Mouse (Mus musculus) thymus, postnatal 10 days (tissue): ENCODE data around the gene Gnb2.

ENCODE experiments used
- DNase-seq, 2 experiments: peaks; one replicate each; pipeline ENCODE4 v3.0.0; 2021; ENCODE audit warnings: low spot score in 2 of 2

Gene Gnb2

DNA sequence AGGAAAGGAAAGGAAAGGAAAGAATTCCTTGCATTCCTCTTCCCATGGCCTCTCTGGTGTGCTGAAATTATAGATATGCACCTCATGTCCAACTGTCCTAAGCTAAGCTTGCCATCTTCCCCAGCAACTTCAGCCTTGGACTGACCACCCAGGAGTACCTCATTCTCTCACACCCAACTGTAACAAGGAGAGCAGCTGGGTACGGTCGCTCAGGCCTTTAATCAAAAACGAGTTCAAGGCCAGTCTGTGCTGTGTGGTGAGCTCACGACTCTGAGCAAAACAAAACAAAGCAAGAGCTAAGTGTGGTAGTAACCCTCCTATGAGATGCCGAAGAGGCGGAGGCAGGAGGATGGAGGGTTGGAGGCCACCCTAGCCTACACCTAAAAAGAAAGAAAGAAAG is 7.7 kb upstream of the Gnb2 start:
- DNase-seq, result no peak

DNA sequence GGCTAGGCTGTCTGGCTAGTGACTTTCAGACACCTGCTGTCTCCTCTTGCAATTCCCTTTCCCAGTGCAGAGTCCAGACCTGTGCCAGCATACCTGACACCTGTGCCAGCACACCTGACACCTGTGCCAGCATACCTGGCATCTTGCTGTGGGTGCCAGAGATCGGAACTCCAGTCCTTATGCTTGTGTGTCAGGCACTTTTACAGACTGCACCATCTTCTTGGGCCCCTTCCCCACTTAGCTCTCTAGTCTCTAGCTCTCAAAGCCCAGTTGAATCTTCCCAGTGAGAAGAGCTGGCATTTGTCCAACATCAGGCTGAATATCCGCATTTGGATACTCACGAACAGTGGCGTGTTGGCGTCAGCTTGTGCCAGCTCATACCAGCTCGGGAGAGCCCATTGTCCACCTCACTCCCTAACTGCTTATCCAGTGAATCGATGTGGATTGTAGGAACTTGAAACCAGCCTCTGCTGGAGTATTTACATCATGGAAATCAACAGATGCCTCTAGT is 6.0 kb upstream of the Gnb2 start:
- no peak for DNase-seq

DNA sequence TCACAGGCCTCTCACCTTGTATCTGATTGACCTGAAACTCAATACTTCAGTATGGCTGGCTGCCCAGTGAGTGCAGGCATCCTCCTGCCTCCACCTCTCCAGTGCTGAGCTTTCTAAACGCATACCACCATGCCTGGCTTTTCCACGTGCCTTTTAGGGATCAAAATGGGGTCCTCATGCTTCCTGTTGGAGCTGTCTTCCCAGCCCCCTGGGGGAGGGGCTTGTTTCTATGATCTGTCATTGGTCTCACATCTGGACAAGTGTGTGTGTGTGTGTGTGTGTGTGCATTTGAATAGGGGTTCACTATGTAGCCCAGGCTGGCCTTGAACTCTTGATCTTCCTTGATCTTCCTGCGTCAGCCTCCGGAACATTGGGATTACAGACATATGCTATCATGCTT is 4.2 kb upstream of the Gnb2 start:
- DNase-seq, result no peak

DNA sequence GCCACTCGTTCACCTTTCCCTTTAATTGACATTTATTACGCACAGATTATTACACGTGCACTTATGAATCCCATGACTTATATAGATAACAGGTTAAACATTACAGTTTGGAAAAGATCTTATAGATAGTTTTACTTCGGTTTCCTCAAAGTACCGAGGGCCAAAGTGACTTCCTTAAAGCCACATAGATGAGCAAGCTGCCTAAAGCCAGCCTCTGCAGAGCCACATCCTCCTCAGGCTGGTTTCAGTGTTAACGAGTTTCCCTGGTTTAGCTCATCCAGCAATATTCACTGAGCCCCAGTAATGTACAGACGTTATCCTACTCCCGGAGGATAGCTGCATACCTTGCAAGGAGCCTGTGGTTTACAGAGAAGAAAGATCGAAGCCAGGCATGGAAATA is 2.0 kb upstream of the Gnb2 start:
- DNase-seq, result no peak

DNA sequence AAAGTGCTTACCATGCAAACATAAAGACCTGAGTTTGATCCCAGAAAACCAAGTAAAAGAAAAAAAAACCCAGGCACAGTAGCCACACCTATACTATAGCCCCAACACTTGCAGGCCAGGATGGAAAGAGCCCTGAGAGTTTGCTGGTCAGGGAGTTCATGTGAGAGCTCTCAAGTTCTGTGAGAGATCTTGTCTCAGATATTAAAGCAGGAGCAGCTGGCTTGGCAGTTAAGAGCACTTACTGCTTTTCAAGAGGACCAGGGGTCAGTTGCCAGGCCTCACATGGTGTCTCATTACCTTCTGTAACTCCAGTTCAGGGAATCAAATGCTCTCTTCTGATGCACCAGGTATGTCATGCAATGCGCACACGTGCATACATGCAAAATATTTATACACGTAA is 1.5 kb upstream of the Gnb2 start:
- no peak for DNase-seq

- DNase-seq, result no peak
Measured at GRCm38 (mm10) chr5:137532808-137533116, 548 bp downstream of the Gnb2 start.

GRCm38 (mm10) chr5:137532131-137532807 is 1.0 kb downstream of the Gnb2 start:
- no peak for DNase-seq

DNA sequence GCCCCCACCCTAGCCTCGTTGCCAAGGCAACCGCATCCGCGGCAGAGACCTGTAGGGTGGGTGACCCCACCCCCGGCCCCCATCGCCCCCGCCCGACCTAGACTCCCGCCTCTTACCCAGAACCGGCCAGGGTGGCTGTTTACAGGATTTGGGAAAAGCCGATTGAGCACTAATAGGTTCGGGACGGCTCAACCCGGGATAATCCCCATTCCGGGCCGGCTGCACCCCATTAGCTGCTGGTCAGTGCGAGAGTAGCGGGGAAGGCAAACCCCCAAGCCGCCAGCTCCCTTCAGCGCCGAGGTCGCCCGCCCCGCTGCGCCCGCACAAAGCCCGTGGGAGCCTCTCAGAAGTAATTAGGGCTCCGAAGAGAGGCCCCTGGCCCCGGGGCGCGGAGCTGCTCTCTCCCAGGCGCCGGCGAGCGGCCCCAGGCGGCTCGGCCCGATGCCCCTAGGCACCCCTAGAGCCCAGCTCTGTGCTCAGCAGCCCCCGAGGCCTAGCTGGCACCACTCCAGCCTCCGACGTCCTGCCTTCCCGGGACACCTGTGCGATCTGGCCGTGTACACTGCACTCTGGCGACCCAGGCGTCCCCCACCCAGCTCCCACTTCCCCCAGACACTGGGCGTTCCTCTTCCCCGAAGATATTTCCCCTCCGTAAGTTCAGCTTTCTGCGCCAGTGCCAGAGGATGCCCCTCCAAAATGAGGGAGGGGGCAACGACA is 1.7 kb downstream of the Gnb2 start:
- peak; percentile 61 to 68 for DNase-seq

DNA sequence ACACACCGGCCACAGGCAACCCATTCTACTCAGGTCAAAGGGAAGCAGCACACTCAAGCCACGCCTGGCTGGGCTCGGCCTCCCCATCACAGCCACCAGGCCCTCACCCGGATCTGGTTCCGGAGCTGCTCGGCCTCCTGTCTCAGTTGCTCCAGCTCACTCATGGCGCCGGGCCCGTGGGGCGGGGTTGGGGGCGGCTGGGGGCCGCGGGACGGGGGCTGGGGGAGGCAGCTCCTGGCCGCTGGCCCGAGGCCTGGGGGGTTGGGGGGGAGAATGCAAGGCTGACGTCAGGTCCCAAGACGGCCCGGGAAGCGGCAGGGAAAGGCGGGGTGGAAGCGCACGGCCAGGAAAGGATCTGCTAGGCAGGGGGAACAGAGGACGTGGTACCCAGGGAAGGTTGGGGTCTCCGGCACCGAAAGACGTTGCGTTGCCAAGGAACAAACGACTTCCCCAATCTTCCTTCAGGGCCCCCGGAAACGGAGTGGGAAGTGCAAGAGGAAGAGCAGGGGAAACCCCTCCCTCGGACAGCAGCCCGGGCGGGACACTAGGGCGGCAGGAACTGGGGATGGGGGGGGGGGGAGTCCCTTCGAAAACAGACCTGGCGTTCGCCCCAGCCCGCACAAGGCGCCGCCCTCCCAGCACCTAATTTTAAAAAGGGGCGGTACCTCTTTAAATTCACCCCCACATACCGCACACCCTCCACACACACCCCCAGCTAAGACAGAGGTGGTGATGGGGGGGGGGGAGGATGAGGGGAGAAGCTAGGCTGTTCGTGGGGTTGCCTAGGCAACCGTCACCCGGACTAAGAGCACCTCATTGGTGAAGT is 2.5 kb downstream of the Gnb2 start:
- no peak for DNase-seq

- no peak for DNase-seq
Measured at GRCm38 (mm10) chr5:137530075-137530474, 3.2 kb downstream of the Gnb2 start.

- DNase-seq, result no peak
Measured at GRCm38 (mm10) chr5:137529221-137529995, 3.9 kb downstream of the Gnb2 start.

DNA sequence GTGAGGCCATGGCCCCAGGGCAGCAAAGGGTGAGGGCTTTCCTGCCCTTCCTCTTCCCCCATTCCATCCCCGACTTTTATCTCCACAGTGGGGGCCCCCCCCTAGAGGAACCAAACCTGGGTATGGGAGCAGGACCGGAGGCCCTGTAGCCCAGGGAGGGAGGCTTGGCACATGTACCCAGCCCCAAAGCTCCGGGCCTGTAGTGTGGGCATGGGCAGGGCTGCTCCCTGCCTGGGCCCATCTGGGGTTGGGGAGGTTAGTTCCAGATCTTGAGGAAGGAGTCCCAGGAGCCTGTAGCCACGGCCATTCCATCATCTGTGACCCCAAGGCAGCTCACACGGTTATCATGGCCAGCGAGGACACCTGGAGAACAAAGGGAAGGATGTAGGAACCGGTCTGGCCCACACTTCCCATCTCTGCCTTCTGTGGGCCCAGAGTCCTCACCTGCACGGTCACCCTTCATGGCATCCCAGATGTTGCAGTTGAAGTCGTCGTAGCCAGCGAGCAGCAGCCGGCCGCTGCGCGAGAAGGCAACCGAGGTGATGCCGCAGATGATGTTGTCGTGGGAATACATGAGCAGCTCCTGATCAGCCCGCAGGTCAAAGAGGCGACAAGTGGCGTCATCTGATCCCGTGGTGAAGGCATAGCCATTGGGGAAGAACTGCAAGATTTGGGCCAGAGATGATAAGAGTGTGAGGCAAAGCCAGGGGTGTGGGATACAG is 4.9 kb downstream of the Gnb2 start:
- DNase-seq, result no peak

GRCm38 (mm10) chr5:137527413-137527812 is 5.9 kb downstream of the Gnb2 start:
- DNase-seq, result no peak

DNA sequence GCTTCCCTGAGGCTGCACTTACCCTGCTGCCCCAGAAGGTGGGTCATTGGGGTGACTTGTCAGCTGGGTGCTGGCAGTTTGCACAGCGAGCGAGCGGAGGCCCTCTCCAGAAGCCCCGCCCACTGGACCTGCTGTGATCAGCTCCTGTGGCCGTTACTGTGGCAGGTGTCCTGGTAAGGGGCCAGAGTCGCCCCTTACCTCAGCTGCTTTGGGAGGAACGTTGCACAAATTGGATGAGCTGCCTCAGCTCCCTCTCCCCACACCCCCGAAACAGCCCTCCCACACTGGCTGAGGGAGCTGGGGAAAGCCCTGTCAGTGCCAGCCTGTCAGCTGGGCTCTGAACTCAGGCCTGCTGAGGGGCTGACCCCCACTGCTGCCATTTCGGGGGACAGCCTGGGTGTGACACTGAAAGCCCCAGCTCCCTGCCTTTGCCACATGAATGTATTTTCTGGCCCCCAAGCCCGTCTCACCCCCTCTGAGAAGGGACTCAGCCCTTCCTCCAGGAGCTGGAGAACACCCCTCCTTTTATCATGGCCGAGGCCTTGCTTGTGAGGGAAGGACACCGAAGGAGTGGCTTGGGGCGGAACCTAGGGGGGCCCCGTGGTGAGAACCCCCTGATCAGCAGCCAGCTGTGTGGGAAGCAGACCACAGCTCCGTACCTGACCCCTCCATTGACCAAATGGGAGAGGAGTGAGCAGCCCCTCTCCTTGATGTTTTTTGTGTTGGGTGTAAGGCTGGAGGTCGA is 6.9 kb downstream of the Gnb2 start:
- no peak for DNase-seq

GRCm38 (mm10) chr5:137525511-137525910 is 7.8 kb downstream of the Gnb2 start:
- no peak for DNase-seq

- no peak for DNase-seq
Measured at GRCm38 (mm10) chr5:137524671-137525070, 8.6 kb downstream of the Gnb2 start.

DNA sequence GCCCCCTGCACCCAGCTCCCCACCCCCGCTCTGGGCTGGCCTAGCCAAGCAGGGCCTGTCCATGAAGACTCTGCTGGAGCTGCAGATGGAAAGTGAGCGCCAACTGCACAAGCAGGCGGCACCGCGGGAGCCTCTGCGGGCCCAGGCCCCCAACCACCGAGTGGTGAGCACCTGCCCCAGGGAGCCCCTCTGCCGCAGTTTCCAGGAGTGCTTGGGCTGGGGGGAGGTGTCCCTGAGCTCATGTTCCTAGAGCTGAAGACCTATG is 9.1 kb downstream of the Gnb2 start:
- DNase-seq, result no peak

GRCm38 (mm10) chr5:137523396-137524250 is 9.7 kb downstream of the Gnb2 start:
- DNase-seq, result no peak

GRCm38 (mm10) chr5:137522711-137523110 is 10.6 kb downstream of the Gnb2 start:
- no peak for DNase-seq

GRCm38 (mm10) chr5:137521861-137522260 is 11.4 kb downstream of the Gnb2 start:
- DNase-seq, result no peak
